Mouse (Mus musculus) testis, adult 2 months (tissue): Measurements from ENCODE around the gene Jtb. TPM values are rescaled to one million over a fixed set of nuclear protein-coding genes. Genes with fewer than 3 reads are reported as not detected.

Source experiments
- H3K27ac ChIP-seq: fragments of 200-500 bp; 2 replicates; pipeline ENCODE4 v1.5.1; 2012; ENCODE audit warnings: low read depth, low read length; ENCODE audit not compliant: control insufficient read depth, insufficient read depth
- H3K27me3 ChIP-seq: fragments of 200-500 bp; 2 replicates; pipeline ENCODE4 v1.6.1; 2012; ENCODE audit warnings: mild to moderate bottlenecking, low read length, moderate library complexity; ENCODE audit not compliant: control insufficient read depth, insufficient read depth
- H3K36me3 ChIP-seq: fragments of 200-500 bp; 2 replicates; pipeline ENCODE4 v1.6.1; 2012; ENCODE audit warnings: mild to moderate bottlenecking, low read length; ENCODE audit not compliant: control insufficient read depth, insufficient read depth
- H3K4me1 ChIP-seq: fragments of 200-500 bp; 2 replicates; pipeline ENCODE4 v1.6.1; 2012; ENCODE audit warnings: low read length; ENCODE audit not compliant: control insufficient read depth, insufficient read depth
- H3K4me3 ChIP-seq: fragments of 200-500 bp; 2 replicates; pipeline ENCODE4 v1.5.1; 2012; ENCODE audit warnings: low read depth, mild to moderate bottlenecking, low read length, moderate library complexity, mixed read lengths; ENCODE audit not compliant: control insufficient read depth
- CTCF ChIP-seq: fragments of 200-500 bp; IDR thresholded peaks from 2 replicates; pipeline ENCODE4 v1.5.1; 2012; ENCODE audit warnings: low read depth, mild to moderate bottlenecking, inconsistent platforms, low read length, moderate library complexity; ENCODE audit not compliant: control insufficient read depth, insufficient read depth, insufficient replicate concordance
- POLR2A ChIP-seq: fragments of 200-500 bp; IDR thresholded peaks from 2 replicates; pipeline ENCODE4 v1.6.1; 2012; ENCODE audit warnings: low read depth, mild to moderate bottlenecking, inconsistent platforms, low read length, moderate library complexity; ENCODE audit not compliant: control insufficient read depth
- polyA plus RNA-seq: library from polyadenylated mRNA; depleted of rRNA; stranded (reverse); fragments of >200 nt; gene quantifications from 2 replicates; pipeline ENCODE4 v1.2.3, GENCODE M21; 2012

Gene Jtb
- polyA plus RNA-seq, 1 experiment, result 12.2 TPM

DNA sequence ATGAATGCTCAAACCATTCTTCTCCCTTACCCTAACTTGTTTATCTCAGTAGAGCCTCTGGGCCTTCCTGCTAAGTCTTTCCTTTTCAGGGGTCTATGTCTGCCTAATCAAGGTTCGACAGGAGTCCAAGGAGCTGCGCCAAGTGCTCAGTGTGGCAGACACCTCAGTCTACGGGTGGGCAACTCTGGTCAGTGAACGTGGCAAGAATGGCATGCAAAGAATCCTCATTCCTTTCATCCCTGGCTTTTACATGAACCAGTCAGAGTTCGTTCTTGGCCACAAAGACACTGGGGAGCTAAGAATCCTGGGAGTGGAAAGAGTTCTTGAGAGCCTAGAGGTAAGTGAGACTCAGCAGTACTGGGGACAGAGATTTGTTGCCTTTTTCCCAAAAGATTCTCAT lies 27.8 kb upstream of the Jtb start:
- H3K4me1 ChIP-seq, result no peaks in the 10 kb centered on the region
- peaks cover 1% of the 10 kb centered on the region; the same call in 1 of the 2 replicates for H3K36me3 ChIP-seq
- H3K27me3 ChIP-seq, result no peaks in the 10 kb centered on the region
- no peak overlapping the region for H3K4me3 ChIP-seq
- no peak overlapping the region for H3K27ac ChIP-seq
- TF ChIP-seq CTCF, result no peak
- no peak for TF ChIP-seq POLR2A

DNA sequence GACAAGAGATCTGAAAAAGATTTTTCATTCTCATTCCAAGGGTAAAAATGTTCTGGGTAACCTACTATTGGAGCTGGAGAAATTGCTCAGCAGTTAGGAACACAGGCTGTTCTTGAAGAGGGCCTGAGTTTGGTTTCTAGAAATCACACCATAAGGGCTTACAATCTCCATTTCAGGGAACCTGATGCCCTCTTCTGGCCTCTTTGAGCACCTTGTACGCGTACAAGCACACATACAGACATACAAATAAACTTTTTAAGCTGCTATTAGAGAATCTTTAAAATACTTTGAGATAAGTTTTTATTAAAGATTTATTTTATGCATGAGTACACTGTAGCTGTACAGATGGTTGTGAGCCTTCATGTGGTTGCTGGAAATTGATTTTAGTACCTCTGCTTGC lies 26.8 kb upstream of the Jtb start:
- H3K27ac ChIP-seq, result no peak overlapping the region
- no peak for TF ChIP-seq POLR2A
- TF ChIP-seq CTCF, result no peak
- no peak overlapping the region for H3K4me3 ChIP-seq
- H3K36me3 ChIP-seq, result peaks cover 1% of the 10 kb centered on the region; the same call in 1 of the 2 replicates
- H3K4me1 ChIP-seq, result no peaks in the 10 kb centered on the region
- H3K27me3 ChIP-seq, result no peaks in the 10 kb centered on the region

DNA sequence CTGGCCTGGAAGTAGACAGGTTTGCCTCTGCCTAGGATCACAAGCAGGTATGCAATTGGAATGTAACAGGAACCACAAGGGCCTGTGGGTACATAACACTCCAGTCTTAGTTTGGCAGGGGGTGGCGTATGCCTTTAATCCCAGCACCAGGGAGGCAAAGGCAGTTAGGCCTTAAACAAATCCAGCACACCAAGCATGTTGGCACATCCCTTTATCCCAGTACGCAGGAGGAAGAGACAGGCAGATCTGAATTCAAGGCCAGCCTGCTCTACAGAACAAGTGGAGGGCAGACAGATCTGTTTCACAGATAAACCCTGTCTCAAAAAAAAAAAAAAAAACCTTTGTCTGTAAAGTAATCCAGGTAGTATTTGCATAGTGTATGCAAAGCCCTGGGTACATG lies 22.7 kb upstream of the Jtb start:
- TF ChIP-seq POLR2A (no peak), CTCF (no peak)
- H3K4me3 ChIP-seq, result no peak overlapping the region
- no peaks in the 10 kb centered on the region for H3K4me1 ChIP-seq
- H3K27ac ChIP-seq, result no peak overlapping the region
- H3K36me3 ChIP-seq, result peaks cover 1% of the 10 kb centered on the region; the same call in 1 of the 2 replicates
- H3K27me3 ChIP-seq, result no peaks in the 10 kb centered on the region

DNA sequence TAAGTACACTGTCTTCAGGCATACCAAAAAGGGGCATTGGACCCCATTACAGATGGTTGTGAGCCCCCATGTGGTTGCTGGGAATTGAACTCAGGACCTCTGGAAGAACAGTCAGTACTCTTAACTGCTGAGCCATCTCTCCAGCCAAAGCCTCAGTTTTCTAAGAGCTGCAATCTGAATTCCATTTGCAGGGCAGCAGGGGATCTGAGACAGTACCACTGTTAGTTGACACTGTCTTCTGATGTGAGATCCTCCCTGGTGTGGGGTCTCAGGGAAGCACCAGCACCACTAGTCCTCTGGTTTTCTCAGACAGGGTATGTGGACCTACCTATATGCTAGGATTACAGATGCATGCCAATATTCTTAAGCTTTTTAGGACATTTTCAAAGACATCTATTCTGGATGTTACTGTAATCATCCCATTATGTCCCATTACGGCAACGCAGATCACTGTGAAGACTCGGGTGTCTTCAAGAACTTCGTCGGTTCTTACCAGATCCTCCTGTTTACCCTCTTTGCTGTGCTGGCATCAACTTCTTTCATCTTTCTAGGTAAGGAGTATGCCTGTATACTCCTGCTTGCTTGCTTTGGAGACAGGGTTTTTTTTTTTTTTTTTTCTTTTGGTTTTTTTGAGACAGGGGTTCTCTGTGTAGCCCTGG lies 21.4 kb upstream of the Jtb start:
- H3K4me3 ChIP-seq, result no peak overlapping the region
- no peak for TF ChIP-seq POLR2A
- no peak for TF ChIP-seq CTCF
- no peak overlapping the region for H3K27ac ChIP-seq
- H3K4me1 ChIP-seq, result peaks cover 2% of the 10 kb centered on the region
- H3K36me3 ChIP-seq, result peaks cover 1% of the 10 kb centered on the region; the same call in 1 of the 2 replicates
- H3K27me3 ChIP-seq, result no peaks in the 10 kb centered on the region

DNA sequence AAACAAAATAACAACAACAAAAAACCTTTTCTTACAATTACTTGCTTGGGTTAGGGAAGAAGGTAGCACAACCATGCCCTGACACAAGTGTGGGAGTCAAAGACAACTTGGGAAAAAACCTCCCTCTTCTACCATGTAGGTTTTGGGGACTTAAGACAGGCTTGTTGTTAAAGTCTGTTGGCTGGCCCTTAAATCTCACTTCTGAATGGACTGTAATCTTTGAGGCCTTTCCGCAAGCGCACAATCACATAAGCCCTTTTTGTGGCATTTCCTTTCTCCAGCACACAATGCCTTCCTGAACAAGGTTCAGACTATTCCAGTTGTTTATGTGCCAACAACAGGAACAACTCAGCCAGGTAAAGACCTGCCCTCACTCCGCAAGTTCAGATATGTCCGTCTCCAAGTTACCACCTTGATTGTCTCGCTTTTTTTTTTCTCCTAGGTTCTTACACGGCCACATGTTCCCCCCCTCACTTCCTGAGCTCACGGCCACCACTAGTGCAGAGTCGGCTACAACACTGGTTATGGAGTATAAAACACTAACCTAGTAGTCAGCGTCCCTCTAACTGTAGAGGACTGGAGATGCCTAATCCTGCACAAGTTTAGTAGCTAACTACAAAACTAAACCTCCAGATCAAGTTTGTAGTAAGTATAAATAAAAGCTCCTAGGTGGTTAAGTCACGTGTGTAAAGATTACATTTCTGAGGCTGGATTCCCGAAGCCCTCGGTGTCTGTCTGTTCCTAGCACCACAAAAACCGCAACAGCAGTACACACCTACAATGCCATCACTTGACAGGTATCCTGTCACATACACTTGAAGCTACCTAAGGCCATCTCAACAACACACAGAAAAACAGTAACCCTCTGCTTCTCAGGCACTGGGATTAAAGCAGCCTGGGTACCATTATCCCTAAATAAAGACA lies 19.7 kb upstream of the Jtb start:
- H3K4me3 ChIP-seq, result no peak overlapping the region; the same call in 1 of the 2 replicates
- H3K4me1 ChIP-seq, result peaks cover 2% of the 10 kb centered on the region
- no peaks in the 10 kb centered on the region for H3K27me3 ChIP-seq
- H3K36me3 ChIP-seq, result peaks cover 1% of the 10 kb centered on the region; the same call in 1 of the 2 replicates
- no peak for TF ChIP-seq CTCF
- TF ChIP-seq POLR2A, result no peak
- no peak overlapping the region for H3K27ac ChIP-seq

DNA sequence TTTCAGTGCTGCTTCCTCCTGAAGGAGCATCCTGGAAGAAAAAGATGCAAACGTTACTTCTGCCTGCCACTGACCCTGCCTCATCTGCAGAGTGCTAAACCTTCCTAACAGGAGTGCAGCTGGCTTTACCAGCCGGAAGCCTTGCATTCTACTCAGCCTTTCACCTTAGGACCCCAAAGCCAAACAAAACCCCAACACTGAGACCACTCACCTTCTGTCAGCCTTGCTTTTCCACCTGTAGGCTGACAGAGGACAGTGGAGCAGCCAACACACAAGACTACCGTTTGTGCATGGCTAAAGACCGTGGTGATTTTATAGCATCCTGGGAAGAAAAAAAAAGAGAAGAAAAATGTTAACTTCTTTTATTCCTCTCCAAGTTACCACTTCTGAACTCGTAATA lies 18.7 kb upstream of the Jtb start:
- Histone ChIP-seq H3K27me3 (no peaks in the 10 kb centered on the region), H3K4me3 (peak overlapping the region; percentile 82), H3K4me1 (peaks cover 2% of the 10 kb centered on the region), H3K27ac (no peak overlapping the region; the same call in 1 of the 2 replicates), H3K36me3 (peaks cover 1% of the 10 kb centered on the region; the same call in 1 of the 2 replicates)
- no peak for TF ChIP-seq CTCF
- no peak for TF ChIP-seq POLR2A

DNA sequence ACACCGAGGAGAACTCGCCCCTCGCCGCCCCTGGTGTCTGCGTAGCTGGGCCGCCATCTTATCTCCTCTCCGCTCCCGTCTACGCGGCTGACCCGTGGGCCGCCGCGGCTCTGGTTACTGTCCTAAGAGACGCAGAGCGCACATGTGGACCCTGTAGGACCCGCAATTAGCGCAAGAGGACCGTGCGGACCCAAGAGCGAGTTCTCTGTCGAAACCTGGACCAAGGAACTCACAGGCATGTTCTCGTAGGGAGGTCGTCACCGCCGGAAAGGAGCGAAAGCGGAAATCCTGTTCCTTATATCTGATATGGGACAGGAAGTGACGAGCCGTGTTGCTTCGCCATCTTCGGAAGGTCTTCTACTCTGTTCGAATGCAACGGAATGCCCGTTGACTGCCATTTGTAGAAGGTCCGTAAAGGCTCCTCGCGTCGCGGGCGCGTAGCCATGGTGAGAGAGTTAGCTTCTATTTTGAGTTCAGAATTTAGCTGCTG lies 18.0 kb upstream of the Jtb start, which contains the start of the genes Rps27 and Rab13:
Gene Rps27, minus strand, starts transcription at position 275 of the 490 bp plus-strand sequence.
Gene Rab13, plus strand, starts transcription at position 319 of the 490 bp plus-strand sequence.
- H3K27me3 ChIP-seq, result no peaks in the 10 kb centered on the region
- H3K27ac ChIP-seq, result peak within 1 kb of the TSS; percentile 86
- TF ChIP-seq POLR2A (peak; percentile 100), CTCF (peak; percentile 31; the same call in 1 of the 2 replicates)

More for the DNA sequence above, 18.0 kb upstream of the Jtb start, which contains the start of the genes Rps27 and Rab13:
- Histone ChIP-seq H3K36me3 (peaks cover 1% of the 10 kb centered on the region; the same call in 1 of the 2 replicates), H3K4me1 (peaks cover 2% of the 10 kb centered on the region), H3K4me3 (peak within 1 kb of the TSS; percentile 90)
